Mouse (Mus musculus): ENCODE results near the gene 4930467E23Rik. TPM values are rescaled to one million over a fixed set of nuclear protein-coding genes. Genes with fewer than 3 reads are reported as not detected.
"Not testable (repeated sequence)": the region's sequence is repeated elsewhere in the genome, so short reads cannot be mapped to it uniquely, and the experiment has no call there.

The 4930467E23Rik gene
- polyA plus RNA-seq, 1 experiment from 2014 or later: not detected

GRCm38 (mm10) chr8:19776311-19776710 lies 46.9 kb downstream of the 4930467E23Rik start:
- H3K36me3 ChIP-seq; H3K9ac ChIP-seq; H3K4me3 ChIP-seq; H3K4me2 ChIP-seq; H3K4me1 ChIP-seq (replicated peaks); H3K27me3 ChIP-seq; H3K27ac ChIP-seq (replicated peaks); ATAC-seq (ENCODE audit: low read depth); H3K9me3 ChIP-seq: not testable (repeated sequence)

DNA sequence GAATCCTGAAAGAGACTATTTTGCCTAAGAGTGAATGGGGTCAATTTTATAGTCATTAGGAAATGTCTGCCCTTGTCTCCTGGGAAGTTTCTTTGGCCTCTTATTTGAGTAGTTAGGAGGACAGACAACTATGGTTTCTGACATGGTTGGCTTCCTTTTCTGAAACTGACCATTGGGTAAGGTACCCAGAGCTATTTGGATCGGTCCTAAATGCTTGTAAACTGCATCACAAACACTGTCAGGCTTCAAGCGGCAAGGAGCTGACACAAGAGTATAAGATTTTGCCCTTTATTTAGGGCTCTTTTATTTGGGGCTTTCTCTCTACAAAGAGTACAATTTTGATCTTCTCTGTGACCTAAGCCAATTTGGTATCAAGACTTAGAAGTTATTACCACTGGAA lies 48.1 kb downstream of the 4930467E23Rik start:
- not testable (repeated sequence) for H3K4me2 ChIP-seq; H3K9ac ChIP-seq; H3K9me3 ChIP-seq; H3K36me3 ChIP-seq; H3K27me3 ChIP-seq; H3K4me3 ChIP-seq; H3K4me1 ChIP-seq (replicated peaks); H3K27ac ChIP-seq (replicated peaks); ATAC-seq (ENCODE audit: low read depth)
- WGBS: 41% methylated on average over 2 of the region's 2 CpGs

DNA sequence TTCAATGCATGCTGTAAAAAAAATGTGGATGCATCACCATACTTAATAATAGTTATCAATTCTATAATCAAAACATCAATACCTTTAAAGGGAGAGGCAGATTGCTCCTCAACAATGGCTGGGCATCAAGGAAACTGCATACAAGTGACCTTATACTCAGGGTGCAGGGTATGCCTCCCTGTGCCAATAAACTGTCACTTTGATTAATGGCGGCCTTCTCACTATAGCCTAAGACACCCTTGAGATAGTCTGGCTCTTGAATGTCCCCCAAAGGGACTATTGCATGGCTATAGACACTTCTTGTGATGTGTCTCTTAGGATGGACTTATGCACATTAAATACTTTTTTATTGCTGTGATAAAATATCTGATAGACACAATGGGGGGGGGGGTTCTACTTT lies 48.8 kb downstream of the 4930467E23Rik start:
- not testable (repeated sequence) for H3K9ac ChIP-seq; H3K4me3 ChIP-seq; H3K4me2 ChIP-seq; H3K27ac ChIP-seq (replicated peaks); H3K36me3 ChIP-seq; ATAC-seq (ENCODE audit: low read depth); H3K4me1 ChIP-seq (replicated peaks); H3K27me3 ChIP-seq; H3K9me3 ChIP-seq
- 55% methylated on average over 1 of the region's 1 CpGs for WGBS

DNA sequence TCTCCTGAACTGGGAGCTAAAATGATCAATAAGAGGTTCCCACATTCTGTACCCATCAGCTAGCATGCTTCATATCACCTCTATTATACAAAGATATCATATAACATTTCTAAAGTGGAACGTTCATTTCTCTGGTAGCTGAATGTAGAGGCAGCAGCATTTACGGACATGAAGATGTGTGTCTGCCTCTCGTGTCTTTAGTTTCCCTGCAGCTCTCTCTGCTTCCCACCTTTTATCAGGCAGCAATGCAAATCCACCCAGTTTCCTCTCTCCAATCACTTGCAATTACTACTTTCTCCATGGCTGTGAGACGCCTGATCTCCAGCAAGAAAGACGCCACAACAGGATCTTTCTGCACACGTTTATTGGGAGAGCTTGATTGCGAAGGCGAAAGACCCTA lies 49.5 kb downstream of the 4930467E23Rik start:
- 92% methylated on average over 8 of the region's 8 CpGs for WGBS

GRCm38 (mm10) chr8:19780212-19780611 lies 50.8 kb downstream of the 4930467E23Rik start:
- not testable (repeated sequence) for H3K9ac ChIP-seq; ATAC-seq (ENCODE audit: low read depth); H3K4me2 ChIP-seq; H3K27me3 ChIP-seq; H3K9me3 ChIP-seq; H3K4me3 ChIP-seq; H3K36me3 ChIP-seq; H3K27ac ChIP-seq (replicated peaks); H3K4me1 ChIP-seq (replicated peaks)
- 89% methylated on average over 4 of the region's 4 CpGs for WGBS

More for the DNA sequence above, 49.5 kb downstream of the 4930467E23Rik start:
- not testable (repeated sequence) for H3K4me3 ChIP-seq; H3K27me3 ChIP-seq; H3K9me3 ChIP-seq; ATAC-seq (ENCODE audit: low read depth); H3K36me3 ChIP-seq; H3K27ac ChIP-seq (replicated peaks); H3K4me1 ChIP-seq (replicated peaks); H3K9ac ChIP-seq; H3K4me2 ChIP-seq

DNA sequence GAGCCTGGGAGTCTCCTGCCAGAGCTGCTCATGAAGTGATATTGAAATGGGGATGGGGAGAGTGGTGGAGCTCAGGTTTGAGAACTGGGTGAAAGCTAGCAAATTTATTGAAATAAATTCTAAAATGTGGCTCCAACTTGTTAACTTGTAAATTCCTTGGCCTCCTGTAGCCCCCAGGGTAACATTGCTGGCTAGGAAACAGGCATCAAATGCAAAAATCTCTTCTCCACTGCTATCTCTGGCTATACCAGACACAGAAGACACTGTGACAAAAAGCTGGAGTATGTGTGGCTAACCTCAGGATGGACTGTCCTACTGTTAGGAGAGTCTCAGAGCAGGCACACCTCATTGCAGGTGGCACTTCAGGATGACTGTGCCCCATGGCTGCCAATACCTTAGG lies 51.3 kb downstream of the 4930467E23Rik start:
- not testable (repeated sequence) for ATAC-seq (ENCODE audit: low read depth); H3K27ac ChIP-seq (replicated peaks); H3K27me3 ChIP-seq; H3K36me3 ChIP-seq; H3K4me3 ChIP-seq; H3K4me1 ChIP-seq (replicated peaks); H3K9ac ChIP-seq; H3K4me2 ChIP-seq; H3K9me3 ChIP-seq

DNA sequence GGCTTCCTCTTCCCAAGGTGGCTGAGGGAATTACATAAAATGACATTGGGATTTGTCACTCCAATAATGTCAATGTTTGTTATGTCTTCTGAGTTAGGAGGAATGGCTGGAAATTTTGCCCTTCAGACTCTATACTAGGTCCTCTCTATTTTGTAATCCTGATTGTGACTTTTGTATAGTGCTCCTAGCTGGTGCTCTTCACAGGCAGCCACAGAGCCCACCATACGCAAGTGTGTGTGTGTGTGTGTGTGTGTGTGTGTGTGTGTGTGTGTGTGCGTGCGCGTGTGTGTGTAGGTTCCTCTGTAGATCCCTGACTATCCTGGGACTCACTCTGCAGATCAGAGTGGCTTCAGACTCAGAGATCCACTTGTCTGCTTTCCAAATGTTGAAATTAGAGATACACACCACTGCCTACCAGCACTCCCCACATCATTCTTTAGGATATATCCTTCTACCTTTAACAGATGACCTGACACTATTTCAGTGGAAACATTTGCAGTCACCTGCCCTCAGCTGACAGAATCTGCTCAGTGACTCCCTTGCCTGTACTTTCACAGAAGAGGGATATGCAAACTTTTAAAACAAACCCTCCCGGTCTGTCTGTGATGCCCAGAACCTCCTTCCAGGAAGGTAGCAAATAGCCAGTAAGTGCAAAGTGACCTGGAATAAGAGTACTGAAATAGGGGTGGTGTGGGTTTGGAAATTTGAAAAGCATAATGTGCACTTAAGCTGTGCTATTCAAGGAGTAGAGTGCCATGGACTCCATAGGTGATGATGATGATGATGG lies 52.1 kb downstream of the 4930467E23Rik start:
- not testable (repeated sequence) for H3K36me3 ChIP-seq; ATAC-seq (ENCODE audit: low read depth); H3K27me3 ChIP-seq; H3K9me3 ChIP-seq; H3K4me3 ChIP-seq; H3K4me1 ChIP-seq (replicated peaks); H3K4me2 ChIP-seq; H3K27ac ChIP-seq (replicated peaks); H3K9ac ChIP-seq
- WGBS: 89% methylated on average over 4 of the region's 5 CpGs

- not testable (repeated sequence) for H3K4me2 ChIP-seq; H3K36me3 ChIP-seq; H3K9ac ChIP-seq; ATAC-seq (ENCODE audit: low read depth); H3K27me3 ChIP-seq; H3K9me3 ChIP-seq; H3K4me3 ChIP-seq; H3K27ac ChIP-seq (replicated peaks); H3K4me1 ChIP-seq (replicated peaks)
- 84% methylated on average over 3 of the region's 3 CpGs for WGBS
Observed at GRCm38 (mm10) chr8:19782736-19783135, 53.4 kb downstream of the 4930467E23Rik start.

- WGBS: 92% methylated on average over 1 of the region's 5 CpGs
Observed at GRCm38 (mm10) chr8:19783860-19784259, 54.5 kb downstream of the 4930467E23Rik start.

DNA sequence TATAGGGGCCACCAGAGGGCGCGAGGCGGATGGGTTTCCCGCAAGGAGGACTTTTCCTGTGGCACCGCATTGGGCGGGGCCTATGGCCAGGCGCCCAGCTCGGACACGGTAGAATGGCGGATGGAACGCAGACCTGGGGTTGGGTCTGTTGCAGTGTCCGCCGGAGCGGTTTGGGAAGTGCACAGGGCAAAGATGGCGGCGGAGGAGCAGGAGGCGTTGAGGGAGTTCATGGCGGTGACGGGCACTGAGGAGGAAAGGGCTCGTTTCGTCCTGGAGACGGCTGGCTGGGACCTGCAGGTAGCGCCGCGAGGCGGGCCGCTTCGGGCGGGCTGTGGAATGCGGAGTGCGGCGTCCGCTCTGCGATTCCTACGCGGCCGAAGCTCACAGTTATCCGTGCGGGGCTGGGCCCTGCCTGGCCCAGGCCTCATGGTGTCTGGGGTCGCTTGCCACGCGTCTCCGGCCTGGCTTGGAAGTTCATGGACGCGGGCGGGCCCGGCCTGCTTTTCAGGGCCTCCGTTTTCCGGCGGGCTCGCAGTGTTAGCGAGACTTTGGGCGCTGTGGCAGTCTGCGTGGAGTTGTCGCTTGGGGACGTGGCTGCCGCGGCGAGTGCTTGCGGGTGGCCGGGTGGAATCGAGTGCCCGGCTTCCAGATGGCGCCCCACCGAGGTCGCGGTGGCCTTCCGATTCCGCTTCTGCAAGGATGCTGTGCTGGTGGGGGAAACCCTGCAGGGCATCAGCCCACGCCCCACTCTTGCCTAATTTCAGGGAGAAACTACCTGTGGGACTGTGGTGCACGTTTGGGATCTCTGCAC lies 55.4 kb downstream of the 4930467E23Rik start:
- Histone ChIP-seq H3K27ac (replicated peaks) (peak overlapping the region; percentile 92), H3K4me2 (peak overlapping the region; percentile 50), H3K4me3 (peak overlapping the region; percentile 55), H3K9ac (peak overlapping the region; percentile 71)
- not testable (repeated sequence) for H3K36me3 ChIP-seq; H3K27me3 ChIP-seq; H3K9me3 ChIP-seq; H3K4me1 ChIP-seq (replicated peaks)
- 13% methylated on average over 71 of the region's 71 CpGs for WGBS
- peak; percentile 100 for ATAC-seq (ENCODE audit: low read depth)

More at GRCm38 (mm10) chr8:19783860-19784259, 54.5 kb downstream of the 4930467E23Rik start:
- H3K9ac ChIP-seq; H3K4me1 ChIP-seq (replicated peaks); ATAC-seq (ENCODE audit: low read depth); H3K27ac ChIP-seq (replicated peaks); H3K36me3 ChIP-seq; H3K4me3 ChIP-seq; H3K4me2 ChIP-seq; H3K27me3 ChIP-seq; H3K9me3 ChIP-seq: not testable (repeated sequence)

DNA sequence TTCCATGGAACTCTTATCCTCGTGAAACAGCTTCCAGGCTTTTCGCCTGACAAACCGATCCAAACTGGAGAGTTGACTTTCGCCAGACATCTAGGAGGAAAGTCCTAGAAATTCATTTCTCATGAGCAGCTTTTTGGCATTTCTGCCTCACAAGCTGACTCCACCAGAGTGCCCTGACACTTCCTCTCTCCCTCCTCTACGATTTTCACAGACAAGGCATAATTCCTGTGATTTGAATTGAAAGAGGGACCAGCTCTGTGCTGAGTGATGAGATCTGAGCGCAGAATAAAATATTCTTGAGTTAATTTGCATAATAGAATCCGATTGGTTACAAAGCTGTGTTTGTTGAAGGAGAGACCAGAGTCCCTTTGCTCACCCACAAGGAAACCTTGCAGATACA lies 63.3 kb downstream of the 4930467E23Rik start:
- 85% methylated on average over 7 of the region's 7 CpGs for WGBS
- not testable (repeated sequence) for H3K4me3 ChIP-seq; H3K27me3 ChIP-seq; H3K9ac ChIP-seq; H3K36me3 ChIP-seq; H3K27ac ChIP-seq (replicated peaks); H3K4me1 ChIP-seq (replicated peaks); H3K9me3 ChIP-seq; ATAC-seq (ENCODE audit: low read depth); H3K4me2 ChIP-seq
